Mouse (Mus musculus) intestine, embryonic 16.5 days (tissue): Measurements from ENCODE around the gene Tcf15. TPM values are rescaled to one million over a fixed set of nuclear protein-coding genes. Genes with fewer than 3 reads are reported as not detected.

ENCODE experiments used
- ATAC-seq: fragments of 200-750 bp; cut with Nextera tagmentation; 2 replicates; pipeline ENCODE4 v1.8.0; 2017; ENCODE audit warnings: moderate TSS enrichment, moderate library complexity
- H3K27ac ChIP-seq: fragments of 300-500 bp; sonication (generic); 2 replicates; pipeline ENCODE4 v1.5.1; 2014; ENCODE audit warnings: mild to moderate bottlenecking, low read length
- H3K27me3 ChIP-seq: fragments of 300-500 bp; sonication (generic); replicated peaks from 2 replicates; pipeline ENCODE4 v1.6.1; 2014; ENCODE audit warnings: low read length, control low read depth, mixed read lengths; ENCODE audit not compliant: control insufficient read depth, insufficient read depth
- H3K36me3 ChIP-seq: fragments of 300-500 bp; sonication (generic); 2 replicates; pipeline ENCODE4 v1.6.1; 2014; ENCODE audit warnings: low read length, control low read depth; ENCODE audit not compliant: control insufficient read depth, insufficient read depth
- H3K4me1 ChIP-seq: fragments of 300-500 bp; sonication (generic); 2 replicates; pipeline ENCODE4 v1.6.1; 2014; ENCODE audit warnings: low read length, control low read depth, mixed read lengths; ENCODE audit not compliant: control insufficient read depth, insufficient read depth
- H3K4me2 ChIP-seq: fragments of 300-500 bp; sonication (generic); 2 replicates; pipeline ENCODE4 v1.6.1; 2014; ENCODE audit warnings: low read depth, low read length, control low read depth
- H3K4me3 ChIP-seq: fragments of 300-500 bp; sonication (generic); 2 replicates; pipeline ENCODE4 v1.5.1; 2014; ENCODE audit warnings: mild to moderate bottlenecking, low read length
- H3K9ac ChIP-seq: fragments of 300-500 bp; sonication (generic); 2 replicates; pipeline ENCODE4 v1.6.1; 2014; ENCODE audit warnings: low read depth, low read length
- H3K9me3 ChIP-seq: fragments of 300-500 bp; sonication (generic); 2 replicates; pipeline ENCODE4 v1.6.1; 2016; ENCODE audit warnings: low read length, control low read depth; ENCODE audit not compliant: control insufficient read depth
- WGBS: fragments of 180-500 bp; shearing (Covaris S2); extraction: QIAGEN DNeasy Blood & Tissue Kit; methylation state at CpG from one replicate; pipeline ENCODE4 v1.1.7; 2014; 5-methylcytosine and 5-hydroxymethylcytosine counted together
- polyA plus RNA-seq: library from polyadenylated mRNA; unstranded; fragments of >200 nt; fragmentation: Nextera tagmentation; extraction: Ambion mirVana; gene quantifications from 2 replicates; pipeline ENCODE4 v1.2.1, GENCODE M21; 2015

Tcf15 gene
- polyA plus RNA-seq, 1 experiment from 2014 or later: 6.5 TPM

DNA sequence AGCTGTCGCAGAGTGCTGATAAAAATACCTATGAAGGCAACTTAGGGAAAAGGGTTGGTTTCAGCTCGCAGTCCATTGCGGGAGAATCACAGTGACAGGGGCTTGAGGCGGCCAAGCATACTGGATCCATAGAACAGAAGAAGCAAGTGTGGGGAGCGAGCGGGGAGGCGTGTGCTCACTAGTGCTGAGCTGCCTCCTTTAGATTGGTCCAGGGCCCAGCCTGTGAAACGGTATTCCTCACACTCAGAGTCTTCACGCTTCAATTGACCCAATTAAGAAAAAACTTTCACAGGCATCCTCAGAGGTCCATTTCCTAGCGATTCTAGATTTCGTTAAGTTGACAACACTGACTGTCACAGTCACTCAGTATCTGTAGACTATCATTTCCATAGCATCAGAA is 2.4 kb upstream of the Tcf15 start:
- 53% methylated on average over 11 of the region's 11 CpGs for WGBS
- H3K27ac ChIP-seq: no peak overlapping the region
- no peak for ATAC-seq

GRCm38 (mm10) chr2:152141491-152141890 is 1.9 kb upstream of the Tcf15 start:
- WGBS: 35% methylated on average over 1 of the region's 1 CpGs
- ATAC-seq: no peak
- H3K4me2 ChIP-seq: peak overlapping the region; percentile 97
- peaks cover 35% of the 10 kb centered on the region for H3K27me3 ChIP-seq
- peak overlapping the region; percentile 41; the same call in 1 of the 2 replicates for H3K9ac ChIP-seq
- H3K27ac ChIP-seq: 0 out of 2 replicates have a peak overlapping the region, but pooled peaks have one; percentile 49
- H3K9me3 ChIP-seq: no peaks in the 10 kb centered on the region
- H3K4me3 ChIP-seq: peak overlapping the region; percentile 45
- peaks cover 20% of the 10 kb centered on the region for H3K4me1 ChIP-seq
- H3K36me3 ChIP-seq: no peaks in the 10 kb centered on the region

More for the DNA sequence above, 2.4 kb upstream of the Tcf15 start:
- H3K36me3 ChIP-seq: no peaks in the 10 kb centered on the region
- no peaks in the 10 kb centered on the region for H3K9me3 ChIP-seq
- H3K4me3 ChIP-seq: no peak overlapping the region
- peaks cover 20% of the 10 kb centered on the region for H3K4me1 ChIP-seq
- H3K4me2 ChIP-seq: no peak overlapping the region
- H3K27me3 ChIP-seq: peaks cover 35% of the 10 kb centered on the region
- H3K9ac ChIP-seq: no peak overlapping the region

- Histone ChIP-seq H3K9ac (peak overlapping the region; percentile 41; the same call in 1 of the 2 replicates), H3K4me1 (peaks cover 20% of the 10 kb centered on the region), H3K4me2 (peak overlapping the region; percentile 97), H3K27me3 (peaks cover 35% of the 10 kb centered on the region), H3K36me3 (no peaks in the 10 kb centered on the region), H3K27ac (peak overlapping the region; percentile 49; the same call in 1 of the 2 replicates), H3K4me3 (peak overlapping the region; percentile 45), H3K9me3 (no peaks in the 10 kb centered on the region)
- peak; percentile 72 for ATAC-seq
- 1% methylated on average over 13 of the region's 13 CpGs for WGBS
Observed at GRCm38 (mm10) chr2:152142046-152142445, 1.3 kb upstream of the Tcf15 start.

GRCm38 (mm10) chr2:152142571-152142970 is 790 bp upstream of the Tcf15 start:
- Histone ChIP-seq H3K4me1 (peaks cover 20% of the 10 kb centered on the region), H3K4me3 (peak overlapping the region; percentile 57), H3K27me3 (peaks cover 35% of the 10 kb centered on the region), H3K9me3 (no peaks in the 10 kb centered on the region), H3K4me2 (peak overlapping the region; percentile 97), H3K27ac (no peak overlapping the region), H3K36me3 (no peaks in the 10 kb centered on the region), H3K9ac (no peak overlapping the region)
- 6% methylated on average over 11 of the region's 11 CpGs for WGBS
- ATAC-seq: 0 out of 2 replicates have a peak, but pooled peaks have one; percentile 1

DNA sequence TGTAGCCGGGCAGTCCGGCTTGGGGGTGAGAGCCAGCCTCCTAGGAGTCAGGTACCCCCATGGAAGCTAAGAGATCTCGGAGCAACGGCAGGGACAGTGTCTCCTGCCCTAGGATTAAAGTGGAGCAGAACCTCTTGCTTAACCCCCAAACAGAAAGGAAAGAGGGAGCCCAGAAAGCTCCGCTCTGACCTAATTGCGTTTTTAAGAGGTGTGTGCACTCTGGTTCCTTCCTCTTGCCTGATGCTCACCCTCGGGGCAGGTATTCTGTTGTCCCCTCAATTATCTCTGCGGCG is 743 bp downstream of the Tcf15 start:
- no peak for ATAC-seq
- no peaks in the 10 kb centered on the region for H3K9me3 ChIP-seq
- WGBS: 22% methylated on average over 9 of the region's 9 CpGs
- H3K27me3 ChIP-seq: peaks cover 35% of the 10 kb centered on the region
- H3K4me1 ChIP-seq: peaks cover 20% of the 10 kb centered on the region
- H3K27ac ChIP-seq: no peak overlapping the region; the same call in 1 of the 2 replicates
- H3K4me2 ChIP-seq: peak overlapping the region; percentile 97
- H3K4me3 ChIP-seq: peak overlapping the region; percentile 57
- H3K9ac ChIP-seq: peak overlapping the region; percentile 62
- H3K36me3 ChIP-seq: no peaks in the 10 kb centered on the region

DNA sequence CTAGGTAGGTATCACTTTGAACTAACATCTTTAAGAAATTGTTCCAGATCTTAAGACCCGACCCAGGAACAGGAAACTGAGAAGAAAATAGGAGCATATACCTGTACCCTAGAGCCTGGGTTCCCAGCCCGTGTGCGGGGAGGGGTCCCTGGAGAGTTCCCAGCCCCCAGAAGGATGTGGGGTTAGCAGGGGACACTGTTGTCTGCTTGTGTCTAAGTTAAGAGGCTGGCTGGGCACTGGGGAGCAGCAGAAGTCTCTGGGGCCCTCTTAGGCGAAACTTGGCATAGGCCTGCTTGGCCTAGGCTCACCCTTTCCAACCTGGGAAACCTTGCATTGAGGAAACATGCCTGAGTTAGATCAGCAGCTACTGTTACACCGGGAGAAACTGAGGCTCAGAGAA is 1.1 kb downstream of the Tcf15 start:
- peaks cover 20% of the 10 kb centered on the region for H3K4me1 ChIP-seq

DNA sequence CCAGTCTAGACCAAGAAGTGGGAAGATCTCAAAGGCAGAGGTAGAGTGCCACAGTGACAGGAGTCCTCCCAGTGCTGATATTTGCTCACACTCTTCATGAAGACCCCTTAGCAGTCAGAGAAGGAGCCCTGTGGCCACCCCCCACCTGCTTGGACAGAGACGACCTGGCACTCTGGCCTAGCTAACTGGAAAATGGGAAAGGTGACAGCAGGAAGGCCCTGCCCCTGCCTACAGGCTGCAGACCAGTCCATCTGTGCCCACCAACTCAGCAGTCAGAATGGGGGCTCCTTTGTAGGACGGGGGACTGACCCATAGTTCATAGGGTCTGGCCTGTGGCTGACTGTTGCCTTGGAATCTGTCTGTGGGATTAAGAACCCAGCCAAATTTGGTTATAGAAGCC is 2.4 kb downstream of the Tcf15 start:
- Histone ChIP-seq H3K27ac (no peak overlapping the region), H3K4me3 (peak overlapping the region; percentile 57; the same call in 1 of the 2 replicates), H3K4me1 (peaks cover 20% of the 10 kb centered on the region), H3K4me2 (peak overlapping the region; percentile 14; the same call in 1 of the 2 replicates), H3K36me3 (no peaks in the 10 kb centered on the region), H3K27me3 (peaks cover 30% of the 10 kb centered on the region), H3K9me3 (no peaks in the 10 kb centered on the region), H3K9ac (no peak overlapping the region)
- WGBS: 74% methylated on average over 2 of the region's 2 CpGs
- ATAC-seq: no peak

More for the DNA sequence above, 1.1 kb downstream of the Tcf15 start:
- H3K9ac ChIP-seq: peak overlapping the region; percentile 62; the same call in 1 of the 2 replicates
- H3K9me3 ChIP-seq: no peaks in the 10 kb centered on the region
- 0 out of 2 replicates have a peak overlapping the region, but pooled peaks have one; percentile 97 for H3K4me2 ChIP-seq
- no peaks in the 10 kb centered on the region for H3K36me3 ChIP-seq
- H3K4me3 ChIP-seq: peak overlapping the region; percentile 57
- no peak for ATAC-seq
- H3K27ac ChIP-seq: no peak overlapping the region
- WGBS: 75% methylated on average over 5 of the region's 5 CpGs
- peaks cover 35% of the 10 kb centered on the region for H3K27me3 ChIP-seq

DNA sequence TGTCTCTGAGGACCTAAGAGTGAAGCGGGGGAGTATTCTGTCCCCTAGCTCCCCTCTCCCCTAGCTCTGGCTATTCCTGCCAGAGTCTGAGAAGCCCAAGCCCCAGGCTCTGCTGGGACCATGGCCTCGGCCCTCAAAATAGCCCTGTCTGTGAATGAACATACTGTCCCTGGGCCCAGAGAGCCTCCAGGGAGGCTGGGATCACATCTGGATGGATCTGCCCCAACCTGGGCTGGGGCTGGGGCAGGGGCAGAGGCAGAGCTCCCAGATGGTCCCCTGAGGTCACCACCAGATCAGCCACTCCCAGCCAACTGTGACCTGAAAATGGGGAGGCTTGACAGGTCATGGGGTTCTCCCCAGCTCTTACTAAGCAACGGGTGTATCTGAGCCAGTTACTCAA is 3.7 kb downstream of the Tcf15 start:
- peaks cover 27% of the 10 kb centered on the region for H3K27me3 ChIP-seq
- WGBS: 71% methylated on average over 3 of the region's 3 CpGs
- peaks cover 16% of the 10 kb centered on the region for H3K4me1 ChIP-seq
- H3K9me3 ChIP-seq: no peaks in the 10 kb centered on the region
- H3K4me3 ChIP-seq: no peak overlapping the region
- ATAC-seq: no peak
- no peak overlapping the region for H3K9ac ChIP-seq
- H3K4me2 ChIP-seq: no peak overlapping the region
- H3K36me3 ChIP-seq: no peaks in the 10 kb centered on the region
- H3K27ac ChIP-seq: no peak overlapping the region

DNA sequence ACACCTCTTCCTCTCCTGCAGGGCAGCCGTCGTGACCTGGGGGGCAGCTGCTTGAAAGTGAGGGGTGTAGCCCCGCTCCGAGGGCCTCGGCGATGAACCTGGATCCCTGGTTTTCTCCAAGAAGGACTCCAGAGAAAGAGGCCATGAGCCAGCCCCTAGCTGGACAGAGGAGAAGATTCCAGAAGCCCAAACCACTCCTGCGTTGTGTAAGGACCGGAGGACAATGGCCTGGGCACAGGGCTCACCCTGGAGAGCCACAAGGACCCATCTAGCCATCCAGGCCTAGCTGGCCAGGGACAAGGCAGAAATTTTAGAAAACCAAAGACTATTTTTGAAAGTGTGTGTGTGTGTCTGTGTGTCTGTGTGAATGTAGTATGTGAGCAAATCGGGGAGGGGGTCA is 5.3 kb downstream of the Tcf15 start:
- Histone ChIP-seq H3K4me3 (no peak overlapping the region), H3K9ac (no peak overlapping the region), H3K4me1 (peaks cover 6% of the 10 kb centered on the region), H3K36me3 (no peaks in the 10 kb centered on the region), H3K9me3 (no peaks in the 10 kb centered on the region), H3K27ac (no peak overlapping the region), H3K4me2 (no peak overlapping the region), H3K27me3 (peaks cover 17% of the 10 kb centered on the region)
- ATAC-seq: no peak
- WGBS: 87% methylated on average over 9 of the region's 9 CpGs

GRCm38 (mm10) chr2:152149891-152150290 is 6.5 kb downstream of the Tcf15 start:
- 30% methylated on average over 4 of the region's 4 CpGs for WGBS
- no peak for ATAC-seq

More at GRCm38 (mm10) chr2:152149891-152150290, 6.5 kb downstream of the Tcf15 start:
- Histone ChIP-seq H3K4me1 (no peaks in the 10 kb centered on the region), H3K4me2 (no peak overlapping the region), H3K9ac (no peak overlapping the region), H3K27me3 (peaks cover 5% of the 10 kb centered on the region), H3K4me3 (no peak overlapping the region), H3K36me3 (no peaks in the 10 kb centered on the region), H3K9me3 (no peaks in the 10 kb centered on the region), H3K27ac (no peak overlapping the region)
